Mouse (Mus musculus): ENCODE data around the gene Dlg2. TPM values are rescaled to one million over a fixed set of nuclear protein-coding genes. Genes with fewer than 3 reads are reported as not detected.

Dlg2 gene
- total RNA-seq, 2 experiments from 2014 or later = 0.60 to 1.2 TPM

DNA sequence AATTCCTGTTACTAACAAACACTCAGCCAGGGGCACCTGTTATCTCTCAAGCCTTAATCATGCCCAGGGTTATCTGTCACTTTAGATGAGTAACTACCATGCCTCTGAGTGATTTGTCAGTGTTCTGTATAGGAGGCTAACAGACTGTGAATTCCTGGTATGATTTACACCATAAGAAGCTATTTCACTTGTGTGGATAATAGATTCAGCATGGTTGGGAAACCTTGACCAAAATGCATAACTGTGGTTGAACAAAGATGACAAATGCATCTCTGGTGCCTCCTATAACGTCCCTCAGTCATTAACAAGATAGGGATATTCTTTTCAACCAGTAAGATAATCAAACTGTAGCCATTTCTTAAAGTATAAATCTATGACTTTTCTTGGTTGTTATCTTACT lies 1341.5 kb downstream of the Dlg2 start:
- ATAC-seq (replicated peaks; ENCODE audit: low FRiP score, poor library complexity, severe bottlenecking) = no peak

- ATAC-seq (replicated peaks; ENCODE audit: low FRiP score, poor library complexity, severe bottlenecking) = no peak
Measured at GRCm38 (mm10) chr7:91832207-91832606, 1355.7 kb downstream of the Dlg2 start.

DNA sequence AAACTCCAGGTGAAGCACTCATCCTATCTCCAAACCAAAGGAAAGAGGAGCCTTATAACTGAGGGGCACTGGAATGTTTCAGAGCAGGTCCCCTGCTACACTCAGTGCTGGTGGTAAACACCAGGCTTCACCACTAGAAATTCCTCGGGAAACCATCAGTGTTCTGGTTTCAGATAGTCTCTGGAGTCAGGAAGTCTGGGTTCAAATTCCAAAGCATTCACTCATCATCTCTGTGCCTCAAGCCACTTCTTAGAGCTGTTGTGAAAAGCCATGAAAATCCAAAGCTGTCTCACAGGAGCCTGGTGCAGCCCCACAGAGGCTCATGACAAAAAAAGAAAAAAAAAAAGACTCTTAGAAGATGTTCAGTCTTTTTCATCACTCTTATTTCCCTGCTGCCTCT lies 1369.3 kb downstream of the Dlg2 start:
- no peak for ATAC-seq (replicated peaks; ENCODE audit: low FRiP score, poor library complexity, severe bottlenecking)

DNA sequence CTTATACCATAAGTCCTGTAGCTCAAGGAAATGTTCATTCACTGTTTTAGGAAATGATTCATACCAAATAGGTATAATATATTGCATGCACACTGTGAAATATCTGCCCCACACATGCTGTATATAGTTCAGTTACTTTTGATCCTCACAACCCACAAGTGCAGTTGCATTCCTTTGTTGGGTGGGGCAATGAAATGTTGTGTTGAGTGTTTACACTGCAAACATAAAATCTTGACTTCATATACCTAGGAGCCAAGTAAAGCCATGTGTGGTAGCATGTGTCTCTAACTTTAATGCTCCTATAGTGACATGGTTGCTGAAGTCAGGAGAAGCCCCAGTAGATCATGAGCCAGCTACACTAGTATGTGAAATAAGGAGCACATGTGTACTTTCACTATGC lies 1372.9 kb downstream of the Dlg2 start:
- ATAC-seq (replicated peaks; ENCODE audit: low FRiP score, poor library complexity, severe bottlenecking) = no peak

- no peak for ATAC-seq (replicated peaks; ENCODE audit: low FRiP score, poor library complexity, severe bottlenecking)
Measured at GRCm38 (mm10) chr7:91853653-91854052, 1377.2 kb downstream of the Dlg2 start.

- no peak for ATAC-seq (replicated peaks; ENCODE audit: low FRiP score, poor library complexity, severe bottlenecking)
Measured at GRCm38 (mm10) chr7:91856931-91857330, 1380.5 kb downstream of the Dlg2 start.

- no peak for ATAC-seq (replicated peaks; ENCODE audit: low FRiP score, poor library complexity, severe bottlenecking)
Measured at GRCm38 (mm10) chr7:91862806-91863531, 1386.5 kb downstream of the Dlg2 start.

GRCm38 (mm10) chr7:91868919-91869318 lies 1392.4 kb downstream of the Dlg2 start:
- no peak for ATAC-seq (replicated peaks; ENCODE audit: low FRiP score, poor library complexity, severe bottlenecking)

DNA sequence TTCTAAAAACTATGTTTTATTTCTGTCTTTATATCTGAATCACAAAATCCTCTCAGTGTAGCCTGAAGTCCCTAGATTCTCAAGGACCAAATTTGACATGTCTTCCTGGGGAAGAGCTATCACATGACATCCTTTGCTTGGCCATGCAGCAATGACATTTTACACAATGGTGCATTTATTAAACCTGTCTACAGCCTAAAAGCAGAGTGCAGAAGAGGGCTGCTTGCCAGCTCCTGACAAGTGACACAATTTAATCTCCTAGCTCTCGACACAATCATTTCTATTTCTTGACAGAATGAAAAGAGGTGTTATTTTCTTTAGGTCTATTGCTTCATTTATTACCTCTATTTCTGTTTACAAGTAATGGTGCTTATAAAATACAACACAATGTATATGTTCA lies 1400.4 kb downstream of the Dlg2 start:
- no peak for ATAC-seq (replicated peaks; ENCODE audit: low FRiP score, poor library complexity, severe bottlenecking)

DNA sequence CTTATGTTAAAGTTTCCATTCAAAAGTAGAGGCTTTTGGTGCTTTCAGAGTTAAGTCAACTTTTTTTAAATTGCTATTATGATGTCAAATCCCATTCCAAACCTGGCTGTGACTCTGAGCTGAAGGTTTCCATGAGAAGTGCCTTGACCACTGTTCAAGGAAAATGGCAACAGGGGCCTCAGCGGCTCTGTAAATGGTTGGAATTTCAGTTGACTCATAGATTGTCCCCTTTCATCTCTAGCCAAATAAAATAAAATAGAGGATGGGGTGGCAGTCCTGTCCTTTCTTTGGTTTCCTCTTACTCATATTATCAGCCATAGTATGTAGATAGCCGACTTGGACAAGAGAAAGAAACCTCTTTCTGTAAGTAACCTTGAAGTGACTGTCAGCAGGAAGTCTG lies 1401.3 kb downstream of the Dlg2 start:
- no peak for ATAC-seq (replicated peaks; ENCODE audit: low FRiP score, poor library complexity, severe bottlenecking)

DNA sequence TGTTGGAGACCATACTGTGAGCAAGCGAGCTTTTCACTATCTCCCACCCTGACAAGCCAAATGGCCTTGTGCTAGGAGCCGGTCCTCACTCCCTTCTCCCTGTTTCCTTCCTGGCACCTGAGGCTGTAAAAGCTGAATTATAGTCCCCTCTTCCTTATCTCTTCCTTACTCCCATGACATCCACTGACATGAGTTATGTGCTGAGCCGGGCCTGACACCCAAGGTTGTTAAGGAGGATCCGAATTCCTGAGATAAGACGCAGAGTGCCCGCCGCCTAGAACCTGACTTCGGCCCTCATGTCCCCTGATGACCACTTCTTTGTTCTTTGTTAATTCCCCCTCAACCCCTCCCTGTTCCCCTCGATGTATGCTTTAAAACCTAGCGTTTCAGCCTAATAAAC lies 1409.9 kb downstream of the Dlg2 start:
- ATAC-seq (replicated peaks; ENCODE audit: low FRiP score, poor library complexity, severe bottlenecking) = no peak

DNA sequence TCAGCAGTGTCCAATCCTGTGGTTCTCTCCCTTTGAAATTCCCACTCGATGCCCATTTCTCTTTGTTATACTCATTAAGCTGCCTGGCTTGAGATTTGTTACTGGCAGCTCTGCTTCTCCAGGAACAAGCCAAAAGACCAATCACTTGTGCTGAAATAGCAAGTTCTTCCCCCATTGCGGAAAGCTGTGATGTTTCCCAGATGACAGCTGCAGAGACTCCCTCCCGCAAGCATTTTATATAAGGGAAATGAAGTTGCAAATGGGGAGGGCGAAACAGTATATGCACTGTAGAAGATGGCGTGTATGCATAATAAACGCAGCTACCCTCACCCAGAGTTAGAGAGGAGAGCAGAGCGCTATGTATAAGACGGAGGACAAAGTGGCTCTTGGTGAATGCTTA lies 1417.5 kb downstream of the Dlg2 start:
- ATAC-seq (replicated peaks; ENCODE audit: low FRiP score, poor library complexity, severe bottlenecking) = no peak

- no peak for ATAC-seq (replicated peaks; ENCODE audit: low FRiP score, poor library complexity, severe bottlenecking)
Measured at GRCm38 (mm10) chr7:91896935-91897334, 1420.5 kb downstream of the Dlg2 start.

DNA sequence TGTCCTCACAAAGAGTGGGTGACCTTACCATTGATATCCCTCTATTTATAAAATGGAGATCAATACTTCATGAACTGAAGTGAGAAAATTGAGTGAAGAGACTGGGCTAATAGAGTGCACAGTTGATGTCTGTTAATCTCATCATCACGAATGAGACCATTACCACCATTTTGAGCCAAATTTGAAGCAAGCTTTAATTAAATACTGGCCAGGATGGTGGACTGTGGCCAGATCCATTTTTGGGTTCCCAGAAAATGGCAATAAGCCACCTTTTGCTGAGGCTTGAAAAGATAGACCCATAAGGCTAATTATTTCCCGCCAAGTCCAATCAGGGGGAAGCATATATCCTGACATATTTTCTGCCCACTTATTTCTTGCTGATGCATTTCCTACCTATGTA lies 1421.0 kb downstream of the Dlg2 start:
- no peak for ATAC-seq (replicated peaks; ENCODE audit: low FRiP score, poor library complexity, severe bottlenecking)

- ATAC-seq (replicated peaks; ENCODE audit: low FRiP score, poor library complexity, severe bottlenecking) = no peak
Measured at GRCm38 (mm10) chr7:91902503-91902902, 1426.0 kb downstream of the Dlg2 start.

DNA sequence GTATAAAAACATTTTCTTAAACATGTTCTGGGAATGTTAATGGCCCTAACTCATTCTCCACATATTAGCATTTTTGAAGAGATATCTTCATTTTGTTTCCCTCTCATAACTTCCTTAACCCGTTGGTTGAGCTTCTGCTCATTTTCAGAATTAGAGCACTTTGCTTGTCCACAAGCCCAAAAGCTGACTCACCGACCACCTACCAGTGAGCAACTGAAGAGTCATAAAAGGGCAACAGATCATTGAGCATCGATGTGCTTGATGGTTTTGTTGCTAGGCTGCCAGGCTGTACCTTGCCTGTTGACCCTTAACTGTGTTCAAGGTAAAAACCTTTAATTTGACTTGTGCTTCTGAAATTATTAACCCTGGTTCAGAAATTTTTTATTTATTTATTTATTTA lies 1440.3 kb downstream of the Dlg2 start:
- no peak for ATAC-seq (replicated peaks; ENCODE audit: low FRiP score, poor library complexity, severe bottlenecking)

GRCm38 (mm10) chr7:91919099-91919498 lies 1442.6 kb downstream of the Dlg2 start:
- ATAC-seq (replicated peaks; ENCODE audit: low FRiP score, poor library complexity, severe bottlenecking) = no peak

GRCm38 (mm10) chr7:91919738-91920137 lies 1443.3 kb downstream of the Dlg2 start:
- no peak for ATAC-seq (replicated peaks; ENCODE audit: low FRiP score, poor library complexity, severe bottlenecking)

- no peak for ATAC-seq (replicated peaks; ENCODE audit: low FRiP score, poor library complexity, severe bottlenecking)
Measured at GRCm38 (mm10) chr7:91934881-91935597, 1458.6 kb downstream of the Dlg2 start.

DNA sequence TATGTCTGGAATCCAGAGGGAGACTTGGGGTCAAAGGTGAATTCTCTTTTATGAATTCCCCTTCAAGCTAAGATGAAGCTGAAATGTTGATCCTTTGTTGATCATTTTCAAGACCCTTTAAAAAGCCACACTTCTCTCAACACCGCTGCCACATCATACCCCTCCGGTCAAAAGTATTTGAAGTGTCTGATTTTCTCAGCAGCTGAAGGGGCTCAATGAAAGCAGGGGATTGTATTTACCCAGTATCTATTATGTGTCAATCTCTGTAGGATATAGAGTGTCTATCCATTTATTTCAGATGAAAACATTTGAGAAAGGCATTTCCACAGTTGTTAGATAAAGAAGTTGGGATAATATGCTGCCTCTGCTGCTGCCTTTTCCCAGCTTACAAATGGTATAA lies 1459.7 kb downstream of the Dlg2 start:
- no peak for ATAC-seq (replicated peaks; ENCODE audit: low FRiP score, poor library complexity, severe bottlenecking)

GRCm38 (mm10) chr7:91943224-91943623 lies 1466.8 kb downstream of the Dlg2 start:
- no peak for ATAC-seq (replicated peaks; ENCODE audit: low FRiP score, poor library complexity, severe bottlenecking)

DNA sequence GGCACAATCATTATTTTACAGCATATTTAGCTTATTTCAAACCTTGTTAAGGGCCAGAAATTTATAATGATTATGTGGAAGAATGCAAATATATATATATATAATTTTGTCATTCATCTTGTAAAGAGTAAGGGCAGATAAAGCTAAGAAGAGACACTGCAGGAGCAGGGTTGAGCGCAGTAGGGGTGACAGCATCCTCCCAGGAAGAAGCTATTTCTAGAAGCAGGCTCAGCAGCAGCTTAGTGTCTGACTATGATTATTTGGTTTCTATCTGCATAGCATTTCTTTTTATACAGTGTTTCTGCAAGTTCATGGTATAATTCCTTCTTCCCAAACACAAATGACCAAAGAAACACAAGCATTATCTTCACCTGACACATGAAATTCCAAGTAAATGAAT lies 1479.1 kb downstream of the Dlg2 start:
- no peak for ATAC-seq (replicated peaks; ENCODE audit: low FRiP score, poor library complexity, severe bottlenecking)
